Mouse (Mus musculus): ENCODE measurements around the gene E430018J23Rik.

DNA sequence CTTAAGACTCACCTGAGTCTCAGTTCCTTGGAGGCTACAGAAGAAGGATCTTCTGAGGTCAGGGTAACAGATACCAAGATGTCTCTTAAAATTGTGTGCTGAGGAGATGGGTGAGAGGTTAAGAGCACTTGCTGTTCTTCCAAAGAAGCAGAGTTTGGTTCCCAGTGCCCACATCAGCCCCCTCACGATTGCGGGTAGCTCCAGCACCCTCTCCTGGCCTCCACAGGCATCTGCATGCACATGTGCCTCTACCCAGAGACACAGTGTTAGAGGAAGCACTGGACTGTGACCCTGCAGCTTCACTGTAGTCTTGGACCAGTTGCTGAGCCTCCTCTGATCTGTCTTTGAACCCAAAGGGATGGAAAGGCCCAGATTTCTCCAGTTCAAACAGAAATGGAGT lies 9.6 kb upstream of the E430018J23Rik start:
- TF ChIP-seq GATA1 (IDR thresholded peaks at IDR 0.05; ENCODE audit: low read length) (no peak), TAL1 (IDR thresholded peaks at IDR 0.05; ENCODE audit: low read length) (no peak)

Measured in erythroblast, embryonic 14.5 days (primary cell).